ENCODE assay signal across 8 mouse cellular contexts in the genomic region with DNA sequence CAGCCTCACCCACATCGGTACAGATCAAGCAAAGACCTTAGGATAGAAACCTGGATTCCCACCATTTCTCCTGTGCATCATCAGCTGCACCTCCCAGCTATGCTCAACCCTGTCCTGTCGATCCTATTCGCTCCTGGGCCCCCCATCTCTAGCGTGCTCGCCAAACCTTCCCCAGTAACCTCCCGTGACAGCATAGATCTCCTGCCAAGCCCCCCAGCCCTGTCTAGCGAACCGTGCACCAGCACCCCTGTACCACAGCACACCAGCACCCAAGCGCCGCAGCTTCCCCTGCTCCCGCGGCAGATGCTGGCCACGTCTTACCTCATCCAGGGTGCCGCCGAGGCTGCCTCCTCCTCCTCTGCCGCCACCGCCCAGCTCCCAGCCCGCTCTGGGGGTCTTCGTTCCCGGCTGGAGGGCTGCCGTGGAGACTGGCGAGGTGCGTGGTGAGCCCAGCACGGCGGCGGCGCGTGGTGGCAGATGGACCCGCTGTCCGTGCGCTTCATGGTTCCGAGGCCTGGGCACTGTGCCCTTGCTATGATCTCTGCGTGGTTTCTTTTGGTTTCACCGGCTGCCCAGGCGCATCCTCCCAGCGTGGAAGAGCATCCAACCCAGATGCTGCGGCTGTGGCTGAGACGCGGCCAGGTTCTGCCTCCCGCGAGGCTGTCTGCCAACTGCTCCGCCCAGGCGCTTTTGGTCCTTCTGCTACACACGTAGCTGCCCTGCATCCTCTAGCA. TPM values are rescaled to one million over a fixed set of nuclear protein-coding genes. Genes with fewer than 3 reads are reported as not detected.
A peak's percentile ranks its signal among the peaks of the same experiment; 100 is the strongest.
DNase-seq lines count a peak whose midpoint lies in the region; ATAC-seq and TF ChIP-seq lines count a peak whose summit lies in the region.

A gene (minus strand): TSS at position 540 of the 734 bp plus-strand sequence.

- no peak for TF ChIP-seq CTCF in spleen, adult 2 months (IDR thresholded peaks at IDR 0.05; ENCODE audit: extremely low read depth, insufficient read depth, insufficient read length, insufficient replicate concordance)
- TF ChIP-seq CTCF in olfactory bulb, adult 2 months (IDR thresholded peaks at IDR 0.05; ENCODE audit: insufficient read depth, low read depth, low read length), result no peak

- WGBS in spleen, adult 2 months, result 4% methylated on average over 44 of the region's 44 CpGs
- WGBS in hindbrain, embryonic 14.5 days, result 1% methylated on average over 44 of the region's 44 CpGs
- 2% methylated on average over 44 of the region's 44 CpGs for WGBS in limb, embryonic 11.5 days
- under 1% methylated on average over 44 of the region's 44 CpGs for WGBS in olfactory bulb, adult 2 months

- peak within 1 kb of the TSS; percentile 81 for H3K4me2 ChIP-seq in hindbrain, embryonic 14.5 days (replicated peaks)
- H3K4me2 ChIP-seq in limb, embryonic 11.5 days (ENCODE audit: low read depth, severe bottlenecking), result peak within 1 kb of the TSS; percentile 95

- DNase-seq in spleen, adult 2 months (ENCODE audit: low read depth in 1 of 2, low spot score in 2 of 2), result no peak
- DNase-seq in spleen, adult 18-20 months, result no peak
- peak; percentile 91 for DNase-seq in cerebellum, adult 9-11 months
- peak; percentile 50 to 62 for DNase-seq in frontal cortex, postnatal 25 days (ENCODE audit: low spot score in 2 of 2)
- peak; percentile 72 for DNase-seq in hindbrain, embryonic 14.5 days (ENCODE audit: low spot score)
- peak; percentile 55 for DNase-seq in limb, embryonic 11.5 days (ENCODE audit: low spot score)
- no peak for DNase-seq in spleen, postnatal 14 days (ENCODE audit: low spot score in 2 of 2)

- peaks cover 2% of the 10 kb centered on the region; the same call in 1 of the 2 replicates for H3K4me1 ChIP-seq in spleen, adult 2 months (ENCODE audit: control insufficient read depth, insufficient read depth, insufficient read length)
- no peaks in the 10 kb centered on the region for H3K4me1 ChIP-seq in hindbrain, embryonic 14.5 days (replicated peaks; ENCODE audit: control insufficient read depth, insufficient read depth, low read length)
- peaks cover 2% of the 10 kb centered on the region; the same call in 1 of the 2 replicates for H3K4me1 ChIP-seq in limb, embryonic 11.5 days (ENCODE audit: control insufficient read depth, insufficient read depth, low read length)
- no peaks in the 10 kb centered on the region for H3K4me1 ChIP-seq in olfactory bulb, adult 2 months (ENCODE audit: control insufficient read depth, insufficient read depth, low read length)

- H3K36me3 ChIP-seq in spleen, adult 2 months (ENCODE audit: control insufficient read depth, insufficient read depth, low read length), result no peaks in the 10 kb centered on the region
- no peaks in the 10 kb centered on the region for H3K36me3 ChIP-seq in hindbrain, embryonic 14.5 days (replicated peaks; ENCODE audit: control insufficient read depth, insufficient read depth)
- no peaks in the 10 kb centered on the region for H3K36me3 ChIP-seq in limb, embryonic 11.5 days (ENCODE audit: control insufficient read depth, insufficient read depth, low read length)

- ATAC-seq in hindbrain, embryonic 14.5 days (ENCODE audit: low FRiP score), result peak; percentile 81
- peak; percentile 47; the same call in 1 of the 2 replicates for ATAC-seq in limb, embryonic 11.5 days (ENCODE audit: insufficient number of reproducible peaks, low FRiP score, low TSS enrichment, low read depth)

- H3K4me3 ChIP-seq in spleen, adult 2 months (ENCODE audit: extremely low read depth, insufficient read depth, insufficient read length), result peak within 1 kb of the TSS; percentile 14; the same call in 1 of the 2 replicates
- peak within 1 kb of the TSS; percentile 76 for H3K4me3 ChIP-seq in hindbrain, embryonic 14.5 days (replicated peaks; ENCODE audit: low read length)
- H3K4me3 ChIP-seq in limb, embryonic 11.5 days (ENCODE audit: low read depth, low read length), result peak within 1 kb of the TSS; percentile 42
- peak within 1 kb of the TSS; percentile 82 for H3K4me3 ChIP-seq in olfactory bulb, adult 2 months (ENCODE audit: insufficient read depth, low read depth, low read length)

- H3K9me3 ChIP-seq in hindbrain, embryonic 14.5 days (ENCODE audit: control insufficient read depth, low read length), result no peaks in the 10 kb centered on the region
- no peaks in the 10 kb centered on the region for H3K9me3 ChIP-seq in limb, embryonic 11.5 days (ENCODE audit: control insufficient read depth, low read length)

- no peak for TF ChIP-seq POLR2A in spleen, adult 2 months (IDR thresholded peaks at IDR 0.05; ENCODE audit: low read depth, low read length)
- peak; percentile 58 for TF ChIP-seq POLR2A in olfactory bulb, adult 2 months (IDR thresholded peaks at IDR 0.05; ENCODE audit: insufficient read depth, low read depth, low read length)

- H3K27me3 ChIP-seq in spleen, adult 2 months (ENCODE audit: control insufficient read depth, insufficient read depth, low read length), result peaks cover 10% of the 10 kb centered on the region
- H3K27me3 ChIP-seq in hindbrain, embryonic 14.5 days (ENCODE audit: control insufficient read depth, insufficient read depth, low read length), result peaks cover 8% of the 10 kb centered on the region; the same call in 1 of the 2 replicates
- peaks cover 22% of the 10 kb centered on the region for H3K27me3 ChIP-seq in limb, embryonic 11.5 days (ENCODE audit: control insufficient read depth, insufficient read depth, low read length)

- H3K9ac ChIP-seq in hindbrain, embryonic 14.5 days, result peak within 1 kb of the TSS; percentile 93
- H3K9ac ChIP-seq in limb, embryonic 11.5 days (ENCODE audit: low read length), result peak within 1 kb of the TSS; percentile 60

- H3K27ac ChIP-seq in spleen, adult 2 months (ENCODE audit: insufficient read depth, low read length), result no peak within 1 kb of the TSS
- H3K27ac ChIP-seq in hindbrain, embryonic 14.5 days, result peak within 1 kb of the TSS; percentile 93
- no peak within 1 kb of the TSS for H3K27ac ChIP-seq in limb, embryonic 11.5 days (replicated peaks; ENCODE audit: low read depth, low read length)
- peak within 1 kb of the TSS; percentile 97 for H3K27ac ChIP-seq in olfactory bulb, adult 2 months (ENCODE audit: insufficient read depth, low read depth, low read length)

RNA-seq across cellular contexts. Expression of the gene that starts here (rescaled TPM):
- polyA plus RNA-seq in spleen, adult 2 months (2012; rRNA removed), result 9.9 and 12.0 TPM in 2 replicates
- 76.6 and 84.5 TPM in 2 replicates for polyA plus RNA-seq in hindbrain, embryonic 14.5 days (2014; fragmentation: Nextera tagmentation; extraction: Ambion mirVana)
- polyA plus RNA-seq in limb, embryonic 11.5 days (2014; fragmentation: Nextera tagmentation; extraction: Ambion mirVana), result 23.3 and 29.2 TPM in 2 replicates
- 39.5 and 82.8 TPM in 2 replicates for polyA plus RNA-seq in olfactory bulb, adult 2 months (2012; ENCODE audit: insufficient read depth, insufficient read length, low replicate concordance, missing spikeins)

Comparison
In these comparisons a context has a peak if more than half of its experiments do, and no peak if none do; other contexts are left out.
1. DNase-seq: peak in cerebellum, adult 9-11 months (single experiment), frontal cortex, postnatal 25 days (2 of 2), hindbrain, embryonic 14.5 days (single experiment) and limb, embryonic 11.5 days (single experiment); none in spleen, adult 2 months (0 of 2), spleen, adult 18-20 months (0 of 2) and spleen, postnatal 14 days (0 of 2).
2. H3K27ac ChIP-seq: peak in hindbrain, embryonic 14.5 days (single experiment) and olfactory bulb, adult 2 months (single experiment); none in spleen, adult 2 months (single experiment) and limb, embryonic 11.5 days (single experiment).
3. H3K4me3 ChIP-seq: peak in every context shown above with its lines; median percentile 82 in olfactory bulb, adult 2 months; 76 in hindbrain, embryonic 14.5 days; 42 in limb, embryonic 11.5 days; 14 in spleen, adult 2 months.